Mouse (Mus musculus): ENCODE measurements around the gene Cacna1h. TPM values are rescaled to one million over a fixed set of nuclear protein-coding genes. Genes with fewer than 3 reads are reported as not detected.

Cacna1h gene
- polyA plus RNA-seq, 1 experiment, result not detected

- no peak for TF ChIP-seq GATA1 (IDR thresholded peaks at IDR 0.05; ENCODE audit: low read length)
These were observed 9.0 kb downstream of the Cacna1h start for GRCm38 (mm10) chr17:25424526-25425080.

- TF ChIP-seq GATA1 (IDR thresholded peaks at IDR 0.05; ENCODE audit: low read length), result no peak
These were observed 12.6 kb downstream of the Cacna1h start for GRCm38 (mm10) chr17:25420998-25421397.

GRCm38 (mm10) chr17:25418926-25419325 is 14.7 kb downstream of the Cacna1h start:
- no peak for TF ChIP-seq GATA1 (IDR thresholded peaks at IDR 0.05; ENCODE audit: low read length)

- TF ChIP-seq GATA1 (IDR thresholded peaks at IDR 0.05; ENCODE audit: low read length), result no peak
These were observed 15.6 kb downstream of the Cacna1h start for GRCm38 (mm10) chr17:25417990-25418389.

- TF ChIP-seq GATA1 (IDR thresholded peaks at IDR 0.05; ENCODE audit: low read length), result no peak
These were observed 17.4 kb downstream of the Cacna1h start for GRCm38 (mm10) chr17:25416219-25416618.

- TF ChIP-seq GATA1 (IDR thresholded peaks at IDR 0.05; ENCODE audit: low read length), result no peak
These were observed 18.1 kb downstream of the Cacna1h start for GRCm38 (mm10) chr17:25415421-25415913.

GRCm38 (mm10) chr17:25414917-25415316 is 18.7 kb downstream of the Cacna1h start:
- no peak for TF ChIP-seq GATA1 (IDR thresholded peaks at IDR 0.05; ENCODE audit: low read length)

GRCm38 (mm10) chr17:25414209-25414608 is 19.4 kb downstream of the Cacna1h start:
- no peak for TF ChIP-seq GATA1 (IDR thresholded peaks at IDR 0.05; ENCODE audit: low read length)

GRCm38 (mm10) chr17:25411251-25411650 is 22.3 kb downstream of the Cacna1h start:
- TF ChIP-seq GATA1 (IDR thresholded peaks at IDR 0.05; ENCODE audit: low read length), result no peak

- no peak for TF ChIP-seq GATA1 (IDR thresholded peaks at IDR 0.05; ENCODE audit: low read length)
These were observed 22.8 kb downstream of the Cacna1h start for GRCm38 (mm10) chr17:25410786-25411185.

- no peak for TF ChIP-seq GATA1 (IDR thresholded peaks at IDR 0.05; ENCODE audit: low read length)
These were observed 23.4 kb downstream of the Cacna1h start for GRCm38 (mm10) chr17:25410180-25410579.

GRCm38 (mm10) chr17:25409621-25410020 is 24.0 kb downstream of the Cacna1h start:
- no peak for TF ChIP-seq GATA1 (IDR thresholded peaks at IDR 0.05; ENCODE audit: low read length)

GRCm38 (mm10) chr17:25408302-25408999 is 25.1 kb downstream of the Cacna1h start:
- TF ChIP-seq GATA1 (IDR thresholded peaks at IDR 0.05; ENCODE audit: low read length), result no peak

GRCm38 (mm10) chr17:25407352-25407751 is 26.2 kb downstream of the Cacna1h start:
- no peak for TF ChIP-seq GATA1 (IDR thresholded peaks at IDR 0.05; ENCODE audit: low read length)

GRCm38 (mm10) chr17:25406011-25406441 is 27.6 kb downstream of the Cacna1h start:
- TF ChIP-seq GATA1 (IDR thresholded peaks at IDR 0.05; ENCODE audit: low read length), result no peak

GRCm38 (mm10) chr17:25405224-25405895 is 28.2 kb downstream of the Cacna1h start:
- TF ChIP-seq GATA1 (IDR thresholded peaks at IDR 0.05; ENCODE audit: low read length), result no peak
